Mouse (Mus musculus) MEL (cell line): ENCODE measurements around the gene Ndufv1.

Experiments
- CHD2 ChIP-seq: IDR thresholded peaks from 2 replicates; pipeline ENCODE4 v1.6.1; 2011; ENCODE audit warnings: low read length, improper control_type of control experiment
- CTCF ChIP-seq, 3 experiments: IDR thresholded peaks in 2 of 3; conservative IDR thresholded peaks in 1 of 3; 2 replicates each; pipeline ENCODE4 v1.5.1; 2011 to 2012; ENCODE audit warnings: low read length in 3 of 3, low read depth in 2 of 3, mild to moderate bottlenecking in 2 of 3, improper control_type of control experiment in 1 of 3, inconsistent platforms in 1 of 3, mixed read lengths in 1 of 3, moderate library complexity in 1 of 3; ENCODE audit not compliant: control insufficient read depth in 1 of 3, insufficient read depth in 1 of 3, poor library complexity in 1 of 3, severe bottlenecking in 1 of 3
- E2F4 ChIP-seq: IDR thresholded peaks from 2 replicates; pipeline ENCODE4 v1.6.1; 2011; ENCODE audit warnings: low read depth, low read length, improper control_type of control experiment, borderline replicate concordance
- EP300 ChIP-seq, 2 experiments: IDR thresholded peaks; 2 replicates each; pipeline ENCODE4 v1.6.1; 2011; ENCODE audit warnings: improper control_type of control experiment in 2 of 2, low read length in 2 of 2, low read depth in 1 of 2, mild to moderate bottlenecking in 1 of 2
- HCFC1 ChIP-seq: IDR thresholded peaks from 2 replicates; pipeline ENCODE4 v1.6.1; 2012; ENCODE audit warnings: low read depth, mild to moderate bottlenecking, inconsistent platforms, low read length, improper control_type of control experiment, moderate library complexity
- MAX ChIP-seq: IDR thresholded peaks from 2 replicates; pipeline ENCODE4 v1.6.1; 2011; ENCODE audit warnings: low read length, improper control_type of control experiment
- NELFE ChIP-seq: IDR thresholded peaks from 2 replicates; pipeline ENCODE4 v1.6.1; 2011; ENCODE audit warnings: low read depth, low read length, improper control_type of control experiment
- NRF1 ChIP-seq: IDR thresholded peaks from 2 replicates; pipeline ENCODE4 v1.6.1; 2014; ENCODE audit warnings: low read depth, mild to moderate bottlenecking, inconsistent platforms, low read length, improper control_type of control experiment, moderate library complexity; ENCODE audit not compliant: poor library complexity, insufficient read depth, severe bottlenecking
- POLR2A ChIP-seq, 2 experiments: IDR thresholded peaks; 2 replicates each; pipeline ENCODE4 v1.6.1; 2011 to 2012; ENCODE audit warnings: low read length in 2 of 2, mild to moderate bottlenecking in 2 of 2, control low read depth in 1 of 2, improper control_type of control experiment in 1 of 2, low read depth in 1 of 2, moderate library complexity in 1 of 2; ENCODE audit not compliant: control insufficient read depth in 1 of 2, insufficient read depth in 1 of 2, poor library complexity in 1 of 2
- POLR2AphosphoS2 ChIP-seq: IDR thresholded peaks from 2 replicates; pipeline ENCODE4 v1.6.1; 2011; ENCODE audit warnings: low read length, improper control_type of control experiment
- USF1 ChIP-seq: IDR thresholded peaks from 2 replicates; pipeline ENCODE4 v1.6.1; 2014; ENCODE audit warnings: low read depth, mild to moderate bottlenecking, inconsistent platforms, low read length, improper control_type of control experiment, moderate library complexity
- ZC3H11A ChIP-seq: IDR thresholded peaks from 2 replicates; pipeline ENCODE4 v1.6.1; 2012; ENCODE audit warnings: low read depth, mild to moderate bottlenecking, inconsistent platforms, low read length, improper control_type of control experiment
- ZKSCAN1 ChIP-seq: IDR thresholded peaks from 2 replicates; pipeline ENCODE4 v1.6.1; 2012; ENCODE audit warnings: low read depth, mild to moderate bottlenecking, inconsistent platforms, low read length, improper control_type of control experiment, moderate library complexity

- TF ChIP-seq CTCF (IDR thresholded peaks at IDR 0.05 in 2 of 3, conservative IDR thresholded peaks at IDR 0.05 in 1 of 3; ENCODE audit: control insufficient read depth in 1 of 3, insufficient read depth in 1 of 3, low read depth in 2 of 3, low read length in 3 of 3, poor library complexity in 1 of 3, severe bottlenecking in 1 of 3) = no peak
- TF ChIP-seq MAX = no peak
- TF ChIP-seq USF1 = no peak
- TF ChIP-seq ZC3H11A = no peak
- no peak for TF ChIP-seq CHD2
- no peak for TF ChIP-seq POLR2A (IDR thresholded peaks at IDR 0.05; ENCODE audit: control insufficient read depth in 1 of 2, insufficient read depth in 1 of 2, low read depth in 1 of 2, low read length in 2 of 2, poor library complexity in 1 of 2)
- no peak for TF ChIP-seq ZKSCAN1
- TF ChIP-seq POLR2AphosphoS2 = no peak
- TF ChIP-seq HCFC1 = no peak
- TF ChIP-seq EP300 (IDR thresholded peaks at IDR 0.05; ENCODE audit: low read depth in 1 of 2, low read length in 2 of 2) = no peak
- TF ChIP-seq E2F4 = no peak
- no peak for TF ChIP-seq NELFE
- TF ChIP-seq NRF1 = no peak
Observed at GRCm38 (mm10) chr19:3994932-3995331, 17.7 kb downstream of the Ndufv1 start.
